Mouse (Mus musculus) olfactory bulb, adult 2 months (tissue): ENCODE measurements around the gene Zzef1.

ENCODE experiments used
- CTCF ChIP-seq: fragments of 200-500 bp; IDR thresholded peaks from 2 replicates; pipeline ENCODE4 v1.5.1; 2012; ENCODE audit warnings: low read depth, mild to moderate bottlenecking, low read length, moderate library complexity; ENCODE audit not compliant: insufficient read depth
- POLR2A ChIP-seq: fragments of 200-500 bp; IDR thresholded peaks from 2 replicates; pipeline ENCODE4 v1.6.1; 2012; ENCODE audit warnings: mild to moderate bottlenecking, low read depth, low read length, moderate library complexity; ENCODE audit not compliant: insufficient read depth

DNA sequence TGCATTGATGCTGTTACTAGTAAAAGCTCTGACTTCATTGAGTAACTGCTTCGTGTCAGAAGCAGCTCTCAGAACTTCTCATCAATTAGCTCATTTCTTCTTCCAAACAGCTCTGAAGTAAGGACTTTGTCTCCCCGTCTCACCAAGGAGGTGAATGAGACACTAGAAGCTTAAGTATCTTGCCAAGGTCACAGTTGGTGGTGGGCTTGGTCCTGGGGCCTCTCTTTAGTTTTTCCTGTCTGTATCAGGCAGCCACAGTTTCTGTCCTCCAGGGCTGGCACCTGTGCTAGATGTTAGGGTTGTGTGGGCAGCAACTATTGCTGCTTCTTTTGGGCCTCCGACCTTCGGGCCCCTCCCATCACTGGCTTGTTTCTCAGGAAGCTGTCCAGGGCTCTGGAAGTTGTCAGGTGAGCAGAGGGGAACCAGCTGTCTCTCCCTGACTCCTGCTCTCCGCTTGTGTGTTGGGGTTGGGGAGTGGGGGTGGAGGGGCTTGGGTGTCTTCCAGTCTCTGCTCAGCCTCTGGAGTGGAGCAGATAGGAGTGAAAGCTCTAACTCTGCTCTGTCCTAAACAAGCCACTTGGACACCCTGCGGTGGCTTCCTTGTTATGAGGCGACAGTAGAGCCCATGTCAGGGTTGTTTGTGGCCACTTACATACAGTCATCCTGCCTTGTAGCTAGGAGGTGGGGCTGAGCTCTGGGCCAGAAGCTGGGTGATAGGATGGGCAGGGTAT is 167.2 kb downstream of the Zzef1 start:
- TF ChIP-seq CTCF (no peak), POLR2A (no peak)
